Mouse (Mus musculus) spleen, postnatal 0 days (tissue): ENCODE measurements around the gene Fbxw24. TPM values are rescaled to one million over a fixed set of nuclear protein-coding genes. Genes with fewer than 3 reads are reported as not detected.

Experiments used
- polyA plus RNA-seq: library from polyadenylated mRNA; unstranded; fragments of >200 nt; fragmentation: Nextera tagmentation; extraction: Ambion mirVana; gene quantifications from 2 replicates; pipeline ENCODE4 v1.2.1, GENCODE M21; 2015

Fbxw24 gene
- not detected in 2 replicates for polyA plus RNA-seq

GRCm38 (mm10) chr9:109625957-109626356 lies at the start of gene Fbxw24:
Gene Fbxw24 (minus strand): TSS chr9:109626057.

GRCm38 (mm10) chr9:109664552-109664951 lies 38.7 kb upstream of the Fbxw24 start, which contains the start of gene Fbxw25:
Gene Fbxw25 (minus strand): TSS chr9:109664652.

GRCm38 (mm10) chr9:109568162-109568561 lies 57.7 kb downstream of the Fbxw24 start, which contains the start of gene Fbxw15:
Gene Fbxw15 (minus strand): TSS chr9:109568262.

Other genes with a start within 250 kb of the Fbxw24 start
- gene Fbxw22, start 221.8 kb downstream of the Fbxw24 start, polyA plus RNA-seq = not detected in 2 replicates
- not detected in 2 replicates for gene Fbxw16, start 176.9 kb downstream of the Fbxw24 start, polyA plus RNA-seq
- gene Fbxw19, start 130.2 kb downstream of the Fbxw24 start, polyA plus RNA-seq = not detected in 2 replicates
- not detected in 2 replicates for gene Fbxw15, start 57.8 kb downstream of the Fbxw24 start, polyA plus RNA-seq
- gene Fbxw25, start 38.6 kb upstream of the Fbxw24 start, polyA plus RNA-seq = not detected in 2 replicates
- 0.07 TPM in 1 of 2 replicates, not detected in the other for gene Fbxw18, start 76.6 kb upstream of the Fbxw24 start, polyA plus RNA-seq
- not detected in 2 replicates for gene Fbxw26, start 120.0 kb upstream of the Fbxw24 start, polyA plus RNA-seq
- gene Fbxw27, start 164.6 kb upstream of the Fbxw24 start, polyA plus RNA-seq = not detected in 2 replicates
- gene Spink8, start 186.2 kb upstream of the Fbxw24 start, polyA plus RNA-seq = not detected in 2 replicates
- gene Nme6, start 206.7 kb upstream of the Fbxw24 start, polyA plus RNA-seq = 35.6 and 37.5 TPM in 2 replicates
- 566 and 796 TPM in 2 replicates for gene Camp, start 223.6 kb upstream of the Fbxw24 start, polyA plus RNA-seq
- gene Cdc25a, start 249.5 kb upstream of the Fbxw24 start, polyA plus RNA-seq = 18.3 and 18.7 TPM in 2 replicates